Mouse (Mus musculus) heart, postnatal 0 days (tissue): ENCODE results near the gene Rab11fip5.

Experiments used
- CTCF ChIP-seq: IDR thresholded peaks from 2 replicates; pipeline ENCODE4 v1.5.1; 2016; ENCODE audit warnings: antibody characterized with exemption, control low read depth, low read depth
- EP300 ChIP-seq: IDR thresholded peaks from 2 replicates; pipeline ENCODE4 v1.6.1; 2016; ENCODE audit warnings: antibody characterized with exemption, low read depth

- TF ChIP-seq EP300 (no peak), CTCF (no peak)
These were observed 14.1 kb downstream of the Rab11fip5 start for GRCm38 (mm10) chr6:85360311-85360710.
